Mouse (Mus musculus) embryonic facial prominence, embryonic 11.5 days (tissue): ENCODE measurements around the gene Plppr2. TPM values are rescaled to one million over a fixed set of nuclear protein-coding genes. Genes with fewer than 3 reads are reported as not detected.

Source experiments
- ATAC-seq: fragments of 200-750 bp; cut with Nextera tagmentation; replicated peaks from 2 replicates; pipeline ENCODE4 v1.8.0; 2017; ENCODE audit warnings: low read depth; ENCODE audit not compliant: insufficient number of reproducible peaks, low FRiP score, low TSS enrichment
- DNase-seq: peaks from one replicate; pipeline ENCODE4 v3.0.0-alpha.2; 2015; ENCODE audit warnings: low spot score
- H3K27ac ChIP-seq: fragments of 300-500 bp; sonication (generic); replicated peaks from 2 replicates; pipeline ENCODE4 v1.5.1; 2014; ENCODE audit warnings: mild to moderate bottlenecking, low read depth, low read length, control low read depth
- H3K27me3 ChIP-seq: fragments of 300-500 bp; sonication (generic); 2 replicates; pipeline ENCODE4 v1.6.1; 2014; ENCODE audit warnings: mild to moderate bottlenecking, low read length, moderate library complexity, mixed read lengths; ENCODE audit not compliant: control insufficient read depth, insufficient read depth
- H3K36me3 ChIP-seq: fragments of 300-500 bp; sonication (generic); replicated peaks from 2 replicates; pipeline ENCODE4 v1.6.1; 2014; ENCODE audit warnings: low read depth, mild to moderate bottlenecking, low read length, moderate library complexity, mixed read lengths; ENCODE audit not compliant: control insufficient read depth, insufficient read depth
- H3K4me1 ChIP-seq: fragments of 300-500 bp; sonication (generic); 2 replicates; pipeline ENCODE4 v1.6.1; 2014; ENCODE audit warnings: low read length, mixed read lengths; ENCODE audit not compliant: control insufficient read depth, insufficient read depth
- H3K4me2 ChIP-seq: fragments of 300-500 bp; sonication (generic); 2 replicates; pipeline ENCODE4 v1.6.1; 2014; ENCODE audit warnings: low read depth, mild to moderate bottlenecking, control low read depth, low read length, moderate library complexity
- H3K4me3 ChIP-seq: fragments of 300-500 bp; sonication (generic); 2 replicates; pipeline ENCODE4 v1.5.1; 2014; ENCODE audit warnings: low read depth, low read length, control low read depth
- H3K9ac ChIP-seq: fragments of 300-500 bp; sonication (generic); replicated peaks from 2 replicates; pipeline ENCODE4 v1.6.1; 2014; ENCODE audit warnings: mild to moderate bottlenecking, control low read depth, low read length
- H3K9me3 ChIP-seq: fragments of 300-500 bp; sonication (generic); replicated peaks from 2 replicates; pipeline ENCODE4 v1.6.1; 2016; ENCODE audit warnings: mild to moderate bottlenecking, low read length, inconsistent platforms, mixed read lengths; ENCODE audit not compliant: control insufficient read depth
- WGBS: fragments of 180-500 bp; shearing (Covaris S2); extraction: QIAGEN DNeasy Blood & Tissue Kit; methylation state at CpG from one replicate; pipeline ENCODE4 v1.1.7; 2014; 5-methylcytosine and 5-hydroxymethylcytosine counted together
- polyA plus RNA-seq: library from polyadenylated mRNA; unstranded; fragments of >200 nt; fragmentation: Nextera tagmentation; extraction: Ambion mirVana; gene quantifications from 2 replicates; pipeline ENCODE4 v1.2.1, GENCODE M21; 2014

Gene Plppr2
- polyA plus RNA-seq, 1 experiment from 2014 or later, result 6.9 TPM

- Histone ChIP-seq H3K4me3 (no peak overlapping the region), H3K36me3 (no peaks in the 10 kb centered on the region), H3K4me2 (peak overlapping the region; percentile 25; the same call in 1 of the 2 replicates), H3K9me3 (no peaks in the 10 kb centered on the region), H3K27ac (no peak overlapping the region), H3K4me1 (no peaks in the 10 kb centered on the region), H3K27me3 (no peaks in the 10 kb centered on the region), H3K9ac (no peak overlapping the region)
- DNase-seq (no peak), ATAC-seq (no peak; the same call in 1 of the 2 replicates)
- WGBS, result 78% methylated on average over 4 of the region's 4 CpGs
Observed at GRCm38 (mm10) chr9:21937711-21938175, 910 bp downstream of the Plppr2 start.

- no peaks in the 10 kb centered on the region for H3K4me1 ChIP-seq
- no peak overlapping the region for H3K9ac ChIP-seq
- H3K36me3 ChIP-seq, result no peaks in the 10 kb centered on the region
- no peak for ATAC-seq
- H3K4me3 ChIP-seq, result no peak overlapping the region
- no peaks in the 10 kb centered on the region for H3K9me3 ChIP-seq
- H3K27me3 ChIP-seq, result no peaks in the 10 kb centered on the region
- no peak for DNase-seq
- 84% methylated on average over 4 of the region's 4 CpGs for WGBS
- H3K27ac ChIP-seq, result no peak overlapping the region
- no peak overlapping the region for H3K4me2 ChIP-seq
Observed at GRCm38 (mm10) chr9:21938234-21938855, 1.5 kb downstream of the Plppr2 start.

GRCm38 (mm10) chr9:21943046-21943445, 6.2 kb downstream of the Plppr2 start:
- Histone ChIP-seq H3K4me3 (no peak overlapping the region), H3K9ac (no peak overlapping the region), H3K27me3 (no peaks in the 10 kb centered on the region), H3K4me1 (no peaks in the 10 kb centered on the region; the same call in 1 of the 2 replicates), H3K27ac (no peak overlapping the region), H3K4me2 (no peak overlapping the region), H3K9me3 (no peaks in the 10 kb centered on the region), H3K36me3 (no peaks in the 10 kb centered on the region)
- no peak for DNase-seq
- no peak for ATAC-seq
- 71% methylated on average over 12 of the region's 12 CpGs for WGBS

- H3K9me3 ChIP-seq, result no peaks in the 10 kb centered on the region
Observed at GRCm38 (mm10) chr9:21943638-21944037, 6.8 kb downstream of the Plppr2 start.

GRCm38 (mm10) chr9:21944267-21944666, 7.4 kb downstream of the Plppr2 start:
- H3K4me2 ChIP-seq, result no peak overlapping the region
- peak; percentile 10 for DNase-seq
- no peak overlapping the region for H3K27ac ChIP-seq
- no peaks in the 10 kb centered on the region for H3K9me3 ChIP-seq
- H3K4me1 ChIP-seq, result no peaks in the 10 kb centered on the region; the same call in 1 of the 2 replicates
- no peak overlapping the region for H3K4me3 ChIP-seq
- H3K27me3 ChIP-seq, result 0 out of 2 replicates have a peak, but pooled peaks cover 3% of the 10 kb centered on the region
- ATAC-seq, result no peak
- H3K9ac ChIP-seq, result no peak overlapping the region
- WGBS, result 20% methylated on average over 23 of the region's 23 CpGs
- no peaks in the 10 kb centered on the region for H3K36me3 ChIP-seq

More at GRCm38 (mm10) chr9:21943638-21944037, 6.8 kb downstream of the Plppr2 start:
- Histone ChIP-seq H3K27ac (no peak overlapping the region), H3K4me3 (no peak overlapping the region), H3K27me3 (0 out of 2 replicates have a peak, but pooled peaks cover 3% of the 10 kb centered on the region), H3K4me1 (no peaks in the 10 kb centered on the region; the same call in 1 of the 2 replicates), H3K4me2 (no peak overlapping the region), H3K9ac (no peak overlapping the region), H3K36me3 (no peaks in the 10 kb centered on the region)
- ATAC-seq, result no peak
- DNase-seq, result no peak
- 48% methylated on average over 12 of the region's 12 CpGs for WGBS

GRCm38 (mm10) chr9:21947540-21948130, 10.8 kb downstream of the Plppr2 start:
- WGBS, result 4% methylated on average over 28 of the region's 28 CpGs
- no peak overlapping the region for H3K9ac ChIP-seq
- H3K27me3 ChIP-seq, result 0 out of 2 replicates have a peak, but pooled peaks cover 3% of the 10 kb centered on the region
- H3K9me3 ChIP-seq, result no peaks in the 10 kb centered on the region
- H3K4me1 ChIP-seq, result no peaks in the 10 kb centered on the region; the same call in 1 of the 2 replicates
- H3K4me3 ChIP-seq, result no peak overlapping the region
- no peaks in the 10 kb centered on the region for H3K36me3 ChIP-seq
- no peak for DNase-seq
- no peak overlapping the region for H3K27ac ChIP-seq
- H3K4me2 ChIP-seq, result peak overlapping the region; percentile 19; the same call in 1 of the 2 replicates
- no peak for ATAC-seq

GRCm38 (mm10) chr9:21948146-21948545, 11.3 kb downstream of the Plppr2 start:
- no peak overlapping the region for H3K9ac ChIP-seq
- H3K4me2 ChIP-seq, result no peak overlapping the region
- WGBS, result 60% methylated on average over 8 of the region's 8 CpGs
- DNase-seq (no peak), ATAC-seq (no peak)
- H3K27ac ChIP-seq, result no peak overlapping the region
- no peaks in the 10 kb centered on the region; the same call in 1 of the 2 replicates for H3K4me1 ChIP-seq
- H3K27me3 ChIP-seq, result 0 out of 2 replicates have a peak, but pooled peaks cover 3% of the 10 kb centered on the region
- no peaks in the 10 kb centered on the region for H3K36me3 ChIP-seq
- H3K4me3 ChIP-seq, result no peak overlapping the region
- H3K9me3 ChIP-seq, result no peaks in the 10 kb centered on the region

- H3K4me3 ChIP-seq, result no peak overlapping the region
- 74% methylated on average over 6 of the region's 6 CpGs for WGBS
- no peak overlapping the region for H3K4me2 ChIP-seq
- no peak overlapping the region for H3K9ac ChIP-seq
- ATAC-seq, result no peak
- no peak for DNase-seq
- 0 out of 2 replicates have a peak, but pooled peaks cover 3% of the 10 kb centered on the region for H3K27me3 ChIP-seq
- H3K9me3 ChIP-seq, result no peaks in the 10 kb centered on the region
- H3K36me3 ChIP-seq, result no peaks in the 10 kb centered on the region
- H3K4me1 ChIP-seq, result no peaks in the 10 kb centered on the region; the same call in 1 of the 2 replicates
- H3K27ac ChIP-seq, result no peak overlapping the region
Observed at GRCm38 (mm10) chr9:21948790-21949189, 12.0 kb downstream of the Plppr2 start.
